Mouse (Mus musculus) heart, adult 2 months (tissue): Measurements from ENCODE around the gene Gimap3. TPM values are rescaled to one million over a fixed set of nuclear protein-coding genes. Genes with fewer than 3 reads are reported as not detected.

Experiments used
- DNase-seq, 2 experiments: peaks; one replicate each; pipeline ENCODE4 v3.0.0; 2021
- H3K27ac ChIP-seq: fragments of 200-600 bp; 2 replicates; pipeline ENCODE4 v1.8.1; 2022
- H3K27me3 ChIP-seq: fragments of 200-500 bp; 2 replicates; pipeline ENCODE4 v1.6.1; 2012; ENCODE audit warnings: mild to moderate bottlenecking, low read length, inconsistent platforms, mixed read lengths; ENCODE audit not compliant: control insufficient read depth, insufficient read depth
- H3K36me3 ChIP-seq: fragments of 200-500 bp; 2 replicates; pipeline ENCODE4 v1.6.1; 2012; ENCODE audit warnings: low read length, inconsistent platforms; ENCODE audit not compliant: control insufficient read depth, insufficient read depth
- H3K4me1 ChIP-seq: fragments of 200-500 bp; 2 replicates; pipeline ENCODE4 v1.6.1; 2011; ENCODE audit warnings: low read length; ENCODE audit not compliant: control insufficient read depth, insufficient read depth
- H3K4me3 ChIP-seq: fragments of 200-600 bp; 2 replicates; pipeline ENCODE4 v1.8.1; 2022
- H3K79me2 ChIP-seq: fragments of 200-500 bp; replicated peaks from 2 replicates; pipeline ENCODE4 v1.6.1; 2012; ENCODE audit warnings: mild to moderate bottlenecking, inconsistent platforms, low read length, moderate library complexity, mixed read lengths; ENCODE audit not compliant: control insufficient read depth, insufficient read depth
- H3K9ac ChIP-seq: fragments of 200-500 bp; 2 replicates; pipeline ENCODE4 v1.6.1; 2012; ENCODE audit warnings: low read depth, mild to moderate bottlenecking, control low read depth, inconsistent platforms, low read length, mixed read lengths
- CTCF ChIP-seq: fragments of 200-600 bp; IDR thresholded peaks from 2 replicates; pipeline ENCODE4 v1.8.1; 2022; ENCODE audit warnings: antibody characterized with exemption, mild to moderate bottlenecking, moderate library complexity
- EP300 ChIP-seq: fragments of 200-500 bp; IDR thresholded peaks from 2 replicates; pipeline ENCODE4 v1.6.1; 2011; ENCODE audit warnings: low read depth, low read length, control low read depth; ENCODE audit not compliant: insufficient read depth
- POLR2A ChIP-seq: fragments of 200-500 bp; IDR thresholded peaks from 2 replicates; pipeline ENCODE4 v1.6.1; 2011; ENCODE audit warnings: mild to moderate bottlenecking, low read depth, low read length, control low read depth; ENCODE audit not compliant: insufficient read depth
- WGBS: fragments of 180-500 bp; shearing (Covaris S2); methylation state at CpG from one replicate; pipeline ENCODE4 v1.1.7; 2018; 5-methylcytosine and 5-hydroxymethylcytosine counted together
- intact Hi-C: fragments of 180-260 bp; cut with DNase I; formaldehyde crosslinking; loops from one replicate; pipeline ENCODE4 v1.15.1; 2025
- polyA plus RNA-seq: library from polyadenylated mRNA; depleted of rRNA; stranded (reverse); fragments of >200 nt; gene quantifications from 2 replicates; pipeline ENCODE4 v1.2.3, GENCODE M21; 2012
- total RNA-seq, 2 experiments: library from RNA; stranded (reverse); gene quantifications; 2 replicates each; pipeline ENCODE4 v1.2.3; 2021

Gimap3 gene
- total and polyA plus RNA-seq, 3 experiments = 1.0 to 4.8 (median 1.5) TPM

DNA sequence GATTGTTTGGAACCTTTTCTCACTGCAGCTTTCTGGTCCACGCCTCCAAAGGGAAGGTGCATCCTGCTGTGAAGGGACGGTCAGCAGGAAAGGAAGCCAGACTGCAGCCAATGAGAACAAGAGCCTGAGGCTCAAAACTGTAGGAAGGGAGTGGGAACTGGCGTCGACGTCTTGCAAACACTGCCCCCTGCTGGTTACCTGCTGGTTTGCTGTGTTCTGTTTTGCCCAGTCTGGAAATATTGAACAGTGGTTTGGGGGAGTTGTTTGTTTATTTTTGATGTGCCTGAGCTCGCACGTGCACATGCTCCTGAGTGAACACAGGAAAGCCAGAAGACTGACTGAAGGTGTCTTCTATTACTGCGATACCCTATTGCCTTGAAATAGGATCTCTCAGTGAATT is 1.4 kb upstream of the Gimap3 start:
- 6% methylated on average over 8 of the region's 8 CpGs for WGBS
- peak overlapping the region; percentile 53; the same call in 1 of the 2 replicates for H3K27ac ChIP-seq
- no peaks in the 10 kb centered on the region for H3K79me2 ChIP-seq
- H3K4me3 ChIP-seq = no peak overlapping the region
- peak; percentile 82 to 85 for DNase-seq
- TF ChIP-seq POLR2A (no peak), EP300 (peak; percentile 85)
- no peaks in the 10 kb centered on the region for H3K27me3 ChIP-seq
- no peak overlapping the region for H3K9ac ChIP-seq
- intact Hi-C loops = loop anchor here (1.0 to 5.0 kb wide), 4 partner anchors 26 to 595 kb away; partner anchors contain the start of genes Atp6v0e2 and Gimap5
- H3K36me3 ChIP-seq = no peaks in the 10 kb centered on the region
- no peaks in the 10 kb centered on the region for H3K4me1 ChIP-seq

DNA sequence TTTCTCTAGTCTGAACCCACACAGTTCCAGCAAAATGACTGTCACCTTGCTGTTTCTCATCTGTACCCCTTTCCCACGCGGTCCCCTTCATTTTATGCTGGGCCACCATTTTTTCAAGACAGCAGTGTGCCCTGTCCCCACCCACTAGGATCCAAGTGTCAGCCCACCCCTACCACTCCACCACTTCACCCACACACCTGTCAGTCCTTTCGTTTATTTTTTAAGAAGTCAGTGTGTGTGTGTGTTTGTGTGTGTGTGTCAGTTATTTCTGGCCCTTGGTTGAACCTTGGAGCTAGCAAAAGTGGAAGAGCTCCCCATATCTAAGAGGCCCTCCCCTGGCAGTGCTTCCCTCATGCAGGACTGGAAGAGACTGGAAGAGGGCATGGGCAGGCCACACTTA is 1.7 kb downstream of the Gimap3 start:
- Histone ChIP-seq H3K9ac (no peak overlapping the region), H3K4me1 (no peaks in the 10 kb centered on the region), H3K79me2 (no peaks in the 10 kb centered on the region), H3K27me3 (no peaks in the 10 kb centered on the region), H3K36me3 (no peaks in the 10 kb centered on the region), H3K27ac (no peak overlapping the region), H3K4me3 (no peak overlapping the region)
- intact Hi-C loops = no loop called here
- DNase-seq = no peak
- no peak for TF ChIP-seq CTCF
- no peak for TF ChIP-seq POLR2A
- TF ChIP-seq EP300 = no peak
- 79% methylated on average over 3 of the region's 3 CpGs for WGBS

DNA sequence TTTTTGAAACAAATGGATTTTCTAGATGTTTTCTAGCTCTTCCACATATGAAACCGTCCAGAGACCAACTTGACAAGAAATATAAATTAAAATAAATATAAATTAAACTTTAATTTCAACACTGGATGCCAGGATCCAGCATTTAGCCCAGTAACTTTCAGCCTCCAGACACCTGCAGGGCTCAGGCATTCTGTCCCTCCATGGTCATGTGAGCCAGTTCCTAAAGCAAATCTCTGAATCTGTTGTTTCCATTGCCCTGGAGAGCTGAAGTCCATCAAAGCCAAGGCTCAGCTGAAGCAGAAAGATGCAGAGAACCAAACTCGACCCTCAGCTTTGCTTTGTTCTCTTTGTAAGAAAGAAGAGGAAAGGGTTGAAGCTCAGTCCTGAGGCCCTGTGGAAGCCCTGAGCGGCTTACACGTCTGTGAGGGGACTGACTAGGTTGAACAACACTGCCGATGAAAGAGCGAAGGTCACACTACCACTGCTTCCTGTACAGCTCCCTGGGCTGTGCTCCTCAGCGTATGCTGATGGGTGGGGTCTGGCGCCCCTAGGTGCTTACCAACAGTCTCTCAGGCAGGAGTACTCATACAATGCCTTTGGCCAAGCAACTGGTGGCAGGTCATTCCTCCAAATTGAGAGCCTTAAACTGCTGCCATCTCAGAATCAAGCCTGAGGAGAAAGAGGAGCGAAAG is 2.3 kb downstream of the Gimap3 start:
- no peak overlapping the region for H3K27ac ChIP-seq
- intact Hi-C loops = no loop called here
- WGBS = 59% methylated on average over 9 of the region's 9 CpGs

DNA sequence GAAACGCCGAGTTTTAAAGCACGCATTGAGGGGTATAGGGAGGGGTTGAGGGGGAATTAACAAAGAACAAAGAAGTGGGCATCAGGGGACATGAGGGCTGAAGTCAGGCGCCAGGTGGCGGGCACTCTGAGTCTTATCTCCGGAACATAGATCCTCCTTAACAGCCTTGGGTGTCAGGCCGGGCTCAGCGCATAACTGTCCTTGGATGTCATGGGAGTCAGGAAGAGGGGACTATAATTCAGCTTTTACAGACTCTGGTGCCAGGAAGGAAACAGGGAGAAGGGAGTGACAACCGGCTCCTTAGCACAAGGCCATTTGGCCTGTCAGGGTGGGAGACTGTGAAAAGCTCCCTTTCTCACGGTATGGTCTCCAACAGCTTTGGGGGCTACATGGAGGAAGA is 6.2 kb downstream of the Gimap3 start:
- H3K36me3 ChIP-seq = no peaks in the 10 kb centered on the region
- no peaks in the 10 kb centered on the region for H3K4me1 ChIP-seq
- no peak overlapping the region for H3K4me3 ChIP-seq
- no peaks in the 10 kb centered on the region for H3K79me2 ChIP-seq
- TF ChIP-seq CTCF (no peak), EP300 (no peak)
- 85% methylated on average over 10 of the region's 10 CpGs for WGBS
- DNase-seq = no peak
- no peaks in the 10 kb centered on the region for H3K27me3 ChIP-seq
- intact Hi-C loops = no loop called here
- H3K9ac ChIP-seq = no peak overlapping the region
- H3K27ac ChIP-seq = no peak overlapping the region

More for the DNA sequence above, 2.3 kb downstream of the Gimap3 start:
- H3K36me3 ChIP-seq = no peaks in the 10 kb centered on the region
- H3K79me2 ChIP-seq = no peaks in the 10 kb centered on the region
- no peaks in the 10 kb centered on the region for H3K27me3 ChIP-seq
- H3K4me3 ChIP-seq = no peak overlapping the region
- H3K9ac ChIP-seq = no peak overlapping the region
- no peaks in the 10 kb centered on the region for H3K4me1 ChIP-seq
- TF ChIP-seq POLR2A (no peak), EP300 (no peak), CTCF (no peak)
- peak in 1 of 2 experiments; percentile 40 for DNase-seq

DNA sequence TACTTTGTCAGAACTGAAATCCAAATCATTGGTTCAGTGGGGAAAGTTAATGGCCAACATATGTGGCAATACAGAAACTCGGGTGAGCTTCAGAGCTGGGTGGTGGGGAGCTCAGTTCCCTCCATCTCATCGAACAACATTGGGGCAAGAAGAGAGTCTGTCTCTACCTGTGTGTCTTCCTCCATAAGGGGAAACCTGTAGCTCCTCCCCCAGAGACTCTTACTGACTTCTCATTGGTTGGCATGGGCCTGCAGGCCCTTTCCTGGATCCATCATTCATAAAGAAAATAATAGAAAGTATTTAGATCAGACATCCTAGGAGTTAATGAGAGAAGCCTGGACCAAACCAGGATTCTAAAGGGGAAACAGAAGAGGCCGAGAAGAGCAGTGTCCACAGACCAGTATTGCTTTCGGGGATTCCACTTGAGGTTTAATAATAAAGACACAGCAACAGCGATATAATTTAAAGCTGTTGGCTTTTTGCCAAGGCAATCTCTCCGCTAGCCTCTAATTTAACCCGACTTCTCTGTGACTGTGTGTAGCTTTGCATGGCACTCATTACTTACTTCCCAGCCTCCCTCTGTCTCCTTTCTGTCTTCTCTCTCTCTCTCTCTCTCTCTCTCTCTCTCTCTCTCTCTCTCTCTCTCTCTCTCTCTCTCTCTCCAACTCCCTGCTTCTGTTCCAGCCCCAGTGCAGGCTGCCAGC is 6.9 kb downstream of the Gimap3 start:
- WGBS = 80% methylated on average over 7 of the region's 7 CpGs
- no peak overlapping the region for H3K27ac ChIP-seq
- no peaks in the 10 kb centered on the region for H3K27me3 ChIP-seq
- H3K4me1 ChIP-seq = no peaks in the 10 kb centered on the region
- H3K79me2 ChIP-seq = no peaks in the 10 kb centered on the region
- DNase-seq = no peak
- intact Hi-C loops = no loop called here
- H3K4me3 ChIP-seq = no peak overlapping the region
- H3K36me3 ChIP-seq = no peaks in the 10 kb centered on the region
- H3K9ac ChIP-seq = no peak overlapping the region
- TF ChIP-seq CTCF (no peak), POLR2A (no peak), EP300 (no peak)

DNA sequence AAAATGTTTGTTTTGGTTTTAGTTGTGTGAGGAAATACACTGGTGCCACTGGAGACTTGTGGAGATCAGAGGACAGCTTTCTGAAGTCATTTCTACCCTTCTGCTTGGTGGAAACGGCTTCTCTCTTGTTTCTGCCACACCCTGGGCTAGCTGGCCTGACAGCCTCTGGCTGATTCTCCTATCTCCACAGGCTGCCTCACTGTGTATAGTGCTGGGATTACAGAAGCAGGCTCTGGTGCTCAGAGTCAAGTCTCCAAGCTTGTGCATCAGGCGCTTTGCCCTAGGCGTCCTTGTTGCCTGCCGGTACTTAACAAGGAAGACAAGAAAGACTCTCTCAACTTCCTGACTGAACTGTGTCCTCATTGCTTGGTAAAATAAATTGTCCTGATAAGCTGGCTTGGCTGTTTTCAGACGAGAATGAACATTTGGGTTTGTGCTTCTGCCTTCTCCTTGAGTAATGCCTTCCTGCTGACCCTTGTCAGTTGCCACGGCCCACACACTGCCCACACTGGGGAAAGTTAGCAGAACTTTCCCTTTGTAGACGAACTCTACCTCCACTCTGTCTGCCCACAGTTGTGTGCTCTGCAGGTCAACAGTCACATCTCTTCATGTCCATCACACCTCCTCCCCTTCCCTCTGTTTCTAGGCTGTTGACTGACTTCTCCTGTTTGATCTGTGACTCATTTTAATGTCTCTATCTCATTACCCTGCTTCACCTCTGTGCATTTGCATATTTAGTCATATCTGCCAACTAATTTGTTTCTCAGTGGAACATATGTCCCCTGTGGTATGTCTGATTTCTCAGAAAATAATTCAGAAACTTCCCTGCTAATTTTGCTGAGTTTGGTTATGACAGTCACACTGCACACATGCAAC is 23.3 kb downstream of the Gimap3 start:
- intact Hi-C loops = loop anchor here (2.0 kb wide), 2 partner anchors 65 to 101 kb away; partner anchors contain the start of gene Gimap8
- peak; percentile 39 to 48 for DNase-seq
- H3K79me2 ChIP-seq = peaks cover 2% of the 10 kb centered on the region; the same call in 1 of the 2 replicates
- peak overlapping the region; percentile 86 for H3K27ac ChIP-seq
- H3K36me3 ChIP-seq = no peaks in the 10 kb centered on the region; the same call in 1 of the 2 replicates
- H3K4me3 ChIP-seq = peak overlapping the region; percentile 53
- no peaks in the 10 kb centered on the region for H3K27me3 ChIP-seq
- peak overlapping the region; percentile 69 for H3K9ac ChIP-seq
- WGBS = 35% methylated on average over 7 of the region's 7 CpGs
- peaks cover 4% of the 10 kb centered on the region for H3K4me1 ChIP-seq
- TF ChIP-seq EP300 (no peak), CTCF (no peak), POLR2A (peak; percentile 47; the same call in 1 of the 2 replicates)
